Mouse (Mus musculus): ENCODE results near the gene Gm42688.

- TF ChIP-seq CTCF (conservative IDR thresholded peaks at IDR 0.05 in 1 of 2, IDR thresholded peaks at IDR 0.05 in 1 of 2; ENCODE audit: low read depth in 2 of 2, low read length in 2 of 2) (peak; percentile 16 to 21; a peak in 2 of 4 replicates), EP300 (IDR thresholded peaks at IDR 0.05; ENCODE audit: low read length) (no peak), POLR2AphosphoS2 (IDR thresholded peaks at IDR 0.05; ENCODE audit: low read depth, low read length) (no peak), JUND (conservative IDR thresholded peaks at IDR 0.05; ENCODE audit: low read depth, low read length) (no peak), POLR2A (IDR thresholded peaks at IDR 0.05; ENCODE audit: low read depth, low read length) (no peak), RAD21 (IDR thresholded peaks at IDR 0.05; ENCODE audit: low read depth, low read length) (no peak), E2F4 (IDR thresholded peaks at IDR 0.05; ENCODE audit: insufficient replicate concordance, low read depth, low read length) (no peak), TCF12 (IDR thresholded peaks at IDR 0.05; ENCODE audit: low read depth, low read length) (no peak), ZMIZ1 (IDR thresholded peaks at IDR 0.05; ENCODE audit: low read depth, low read length) (no peak), USF1 (IDR thresholded peaks at IDR 0.05; ENCODE audit: low read depth, low read length) (no peak), NELFE (IDR thresholded peaks at IDR 0.05; ENCODE audit: low read depth, low read length) (no peak), MYC (IDR thresholded peaks at IDR 0.05; ENCODE audit: low read depth, low read length) (no peak)
Measured at GRCm38 (mm10) chr6:83127419-83127818, 26.0 kb downstream of the Gm42688 start.
